Mouse (Mus musculus) MEL (cell line): ENCODE results near the gene Ankrd36. TPM values are rescaled to one million over a fixed set of nuclear protein-coding genes. Genes with fewer than 3 reads are reported as not detected.
A peak's percentile ranks its signal among the peaks of the same experiment; 100 is the strongest.

Experiments used
- DNase-seq: peaks from one replicate; pipeline ENCODE4 v3.0.0; 2011; ENCODE audit warnings: low read depth, low spot score
- H3K27ac ChIP-seq: 2 replicates; pipeline ENCODE4 v1.5.1; 2012; ENCODE audit warnings: low read depth, mild to moderate bottlenecking, control low read depth, low read length, moderate library complexity; ENCODE audit not compliant: control insufficient read depth
- H3K27me3 ChIP-seq, 2 experiments: fragments of 150-350 bp in 1 of 2; sonication (generic) in 1 of 2; 2 replicates each; pipeline ENCODE4 v1.6.1; 2012; ENCODE audit warnings: low read length in 2 of 2, mild to moderate bottlenecking in 2 of 2, improper control_type of control experiment in 1 of 2, moderate library complexity in 1 of 2; ENCODE audit not compliant: insufficient read depth in 2 of 2, control insufficient read depth in 1 of 2
- H3K36me3 ChIP-seq, 2 experiments: 2 replicates each; pipeline ENCODE4 v1.6.1; 2012 to 2014; ENCODE audit warnings: low read length in 2 of 2, improper control_type of control experiment in 1 of 2, inconsistent platforms in 1 of 2, mild to moderate bottlenecking in 1 of 2; ENCODE audit not compliant: insufficient read depth in 2 of 2, control insufficient read depth in 1 of 2
- H3K4me1 ChIP-seq, 2 experiments: fragments of 150-350 bp in 1 of 2; sonication (generic) in 1 of 2; 2 replicates each; pipeline ENCODE4 v1.6.1; 2012; ENCODE audit warnings: low read length in 2 of 2, improper control_type of control experiment in 1 of 2, mild to moderate bottlenecking in 1 of 2; ENCODE audit not compliant: insufficient read depth in 2 of 2, control insufficient read depth in 1 of 2
- H3K4me3 ChIP-seq, 2 experiments: fragments of 150-350 bp in 1 of 2; sonication (generic) in 1 of 2; 2 replicates each; pipeline ENCODE4 v1.5.1; 2012; ENCODE audit warnings: low read depth in 2 of 2, low read length in 2 of 2, mild to moderate bottlenecking in 2 of 2, moderate library complexity in 2 of 2, control low read depth in 1 of 2, improper control_type of control experiment in 1 of 2; ENCODE audit not compliant: control insufficient read depth in 1 of 2, insufficient read depth in 1 of 2
- H3K79me2 ChIP-seq: 2 replicates; pipeline ENCODE4 v1.6.1; 2012; ENCODE audit warnings: mild to moderate bottlenecking, low read length, moderate library complexity; ENCODE audit not compliant: control insufficient read depth, poor library complexity, insufficient read depth
- H3K9ac ChIP-seq: 2 replicates; pipeline ENCODE4 v1.6.1; 2012; ENCODE audit warnings: low read depth, mild to moderate bottlenecking, control low read depth, low read length, moderate library complexity; ENCODE audit not compliant: control insufficient read depth, poor library complexity, severe bottlenecking
- H3K9me3 ChIP-seq: fragments of 150-350 bp; sonication (generic); replicated peaks from 2 replicates; pipeline ENCODE4 v1.6.1; 2012; ENCODE audit warnings: mild to moderate bottlenecking, low read length, improper control_type of control experiment, moderate library complexity; ENCODE audit not compliant: insufficient read depth
- CHD1 ChIP-seq: IDR thresholded peaks from 2 replicates; pipeline ENCODE4 v1.6.1; 2012; ENCODE audit warnings: low read depth, mild to moderate bottlenecking, inconsistent platforms, low read length, improper control_type of control experiment
- CTCF ChIP-seq, 3 experiments: IDR thresholded peaks in 2 of 3; conservative IDR thresholded peaks in 1 of 3; 2 replicates each; pipeline ENCODE4 v1.5.1; 2011 to 2012; ENCODE audit warnings: low read length in 3 of 3, low read depth in 2 of 3, mild to moderate bottlenecking in 2 of 3, improper control_type of control experiment in 1 of 3, inconsistent platforms in 1 of 3, mixed read lengths in 1 of 3, moderate library complexity in 1 of 3; ENCODE audit not compliant: control insufficient read depth in 1 of 3, insufficient read depth in 1 of 3, poor library complexity in 1 of 3, severe bottlenecking in 1 of 3
- EP300 ChIP-seq, 2 experiments: IDR thresholded peaks; 2 replicates each; pipeline ENCODE4 v1.6.1; 2011; ENCODE audit warnings: improper control_type of control experiment in 2 of 2, low read length in 2 of 2, low read depth in 1 of 2, mild to moderate bottlenecking in 1 of 2
- HCFC1 ChIP-seq: IDR thresholded peaks from 2 replicates; pipeline ENCODE4 v1.6.1; 2012; ENCODE audit warnings: low read depth, mild to moderate bottlenecking, inconsistent platforms, low read length, improper control_type of control experiment, moderate library complexity
- KAT2A ChIP-seq: conservative IDR thresholded peaks from 2 replicates; pipeline ENCODE4 v1.6.1; 2012; ENCODE audit warnings: low read depth, low read length, improper control_type of control experiment, inconsistent platforms
- MAFK ChIP-seq: IDR thresholded peaks from 2 replicates; pipeline ENCODE4 v1.6.1; 2011; ENCODE audit warnings: low read depth, mild to moderate bottlenecking, low read length, improper control_type of control experiment, borderline replicate concordance
- MYB ChIP-seq: IDR thresholded peaks from 2 replicates; pipeline ENCODE4 v1.6.1; 2011; ENCODE audit warnings: mild to moderate bottlenecking, low read depth, low read length, improper control_type of control experiment
- MYC ChIP-seq: IDR thresholded peaks from 2 replicates; pipeline ENCODE4 v1.6.1; 2011; ENCODE audit warnings: low read depth, mild to moderate bottlenecking, low read length, improper control_type of control experiment, moderate library complexity
- POLR2AphosphoS2 ChIP-seq: IDR thresholded peaks from 2 replicates; pipeline ENCODE4 v1.6.1; 2011; ENCODE audit warnings: low read length, improper control_type of control experiment
- RAD21 ChIP-seq: IDR thresholded peaks from 2 replicates; pipeline ENCODE4 v1.6.1; 2011; ENCODE audit warnings: mild to moderate bottlenecking, low read depth, low read length, improper control_type of control experiment
- RCOR1 ChIP-seq: IDR thresholded peaks from 2 replicates; pipeline ENCODE4 v1.6.1; 2012; ENCODE audit warnings: low read depth, mild to moderate bottlenecking, inconsistent platforms, low read length, improper control_type of control experiment
- SMC3 ChIP-seq: IDR thresholded peaks from 2 replicates; pipeline ENCODE4 v1.6.1; 2011; ENCODE audit warnings: low read depth, low read length, improper control_type of control experiment
- TBP ChIP-seq: IDR thresholded peaks from 2 replicates; pipeline ENCODE4 v1.8.0; 2011; ENCODE audit warnings: low read depth, low read length, improper control_type of control experiment
- USF2 ChIP-seq, 2 experiments: IDR thresholded peaks; 2 replicates each; pipeline ENCODE4 v1.6.1; 2011 to 2012; ENCODE audit warnings: improper control_type of control experiment in 2 of 2, low read length in 2 of 2, borderline replicate concordance in 1 of 2, inconsistent platforms in 1 of 2, low read depth in 1 of 2, mild to moderate bottlenecking in 1 of 2; ENCODE audit not compliant: insufficient read depth in 1 of 2
- ZKSCAN1 ChIP-seq: IDR thresholded peaks from 2 replicates; pipeline ENCODE4 v1.6.1; 2012; ENCODE audit warnings: low read depth, mild to moderate bottlenecking, inconsistent platforms, low read length, improper control_type of control experiment, moderate library complexity
- ZMIZ1 ChIP-seq: IDR thresholded peaks from 2 replicates; pipeline ENCODE4 v1.6.1; 2012; ENCODE audit warnings: low read depth, mild to moderate bottlenecking, inconsistent platforms, low read length, improper control_type of control experiment, moderate library complexity
- ZNF384 ChIP-seq: IDR thresholded peaks from 2 replicates; pipeline ENCODE4 v1.6.1; 2012; ENCODE audit warnings: low read depth, mild to moderate bottlenecking, inconsistent platforms, low read length, improper control_type of control experiment
- polyA plus RNA-seq, 2 experiments: library from polyadenylated mRNA; stranded (reverse) in 1 of 2; unstranded in 1 of 2; fragments of >175 nt in 1 of 2; fragments of >200 nt in 1 of 2; gene quantifications; 2 replicates each; pipeline versions ENCODE4 v1.2.1 to v1.2.4; 2012; ENCODE audit warnings: low replicate concordance in 2 of 2, low read depth in 1 of 2; ENCODE audit not compliant: insufficient read length in 2 of 2, insufficient read depth in 1 of 2, missing spikeins in 1 of 2
- total RNA-seq: library from RNA; depleted of rRNA; stranded (reverse); fragments of 300-350 nt; gene quantifications from 2 replicates; pipeline ENCODE4 v1.2.3, GENCODE M21; 2012

Gene Ankrd36
- total and polyA plus RNA-seq, 3 experiments = 3.2 to 3.4 TPM; not detected in 1

- no peak for TF ChIP-seq ZKSCAN1
Observed at GRCm38 (mm10) chr11:5715179-5715578, 145.7 kb downstream of the Ankrd36 start (continued).

GRCm38 (mm10) chr11:5715630-5716105 is 146.2 kb downstream of the Ankrd36 start, which contains the start of gene Mrps24:
Mrps24 (minus strand) TSS chr11:5715680.
- no peaks in the 10 kb centered on the region for H3K9me3 ChIP-seq
- no peaks in the 10 kb centered on the region for H3K27me3 ChIP-seq
- no peak for TF ChIP-seq EP300 (IDR thresholded peaks at IDR 0.05; ENCODE audit: low read depth in 1 of 2, low read length in 2 of 2)
- no peak for TF ChIP-seq CTCF (IDR thresholded peaks at IDR 0.05 in 2 of 3, conservative IDR thresholded peaks at IDR 0.05 in 1 of 3; ENCODE audit: control insufficient read depth in 1 of 3, insufficient read depth in 1 of 3, low read depth in 2 of 3, low read length in 3 of 3, poor library complexity in 1 of 3, severe bottlenecking in 1 of 3)
- TF ChIP-seq CHD1 = no peak
- no peak for TF ChIP-seq MYB
- no peak for TF ChIP-seq HCFC1
- TF ChIP-seq RCOR1 = no peak
- TF ChIP-seq USF2 (IDR thresholded peaks at IDR 0.05; ENCODE audit: borderline replicate concordance in 1 of 2, insufficient read depth in 1 of 2, low read depth in 1 of 2, low read length in 2 of 2) = no peak
- no peak for TF ChIP-seq KAT2A
- TF ChIP-seq RAD21 = no peak
- no peak for TF ChIP-seq MYC
- TF ChIP-seq TBP = no peak
- TF ChIP-seq MAFK = no peak
- no peak for TF ChIP-seq ZMIZ1
- no peak for TF ChIP-seq POLR2AphosphoS2
- TF ChIP-seq, all 39 proteins: peak for 0
- Histone ChIP-seq H3K4me1 (no peaks in the 10 kb centered on the region), H3K4me3 (no peak within 1 kb of the TSS), H3K9ac (no peak within 1 kb of the TSS), H3K27ac (no peak within 1 kb of the TSS), H3K36me3 (peaks cover 0 to 6% of the 10 kb centered on the region in 2 experiments; a peak in 2 of 4 replicates), H3K79me2 (no peaks in the 10 kb centered on the region)
- DNase-seq = no peak

- no peaks in the 10 kb centered on the region for H3K4me1 ChIP-seq
- no peak overlapping the region for H3K4me3 ChIP-seq
- peaks cover 0 to 7% of the 10 kb centered on the region in 2 experiments; a peak in 2 of 4 replicates for H3K36me3 ChIP-seq
- H3K79me2 ChIP-seq = no peaks in the 10 kb centered on the region
- H3K27me3 ChIP-seq = no peaks in the 10 kb centered on the region
- TF ChIP-seq SMC3 = 0 out of 2 replicates have a peak, but pooled peaks have one; percentile 14
- TF ChIP-seq ZNF384 = no peak
- peak in 1 of 3 experiments; percentile 8; a peak in 1 of 6 replicates for TF ChIP-seq CTCF (IDR thresholded peaks at IDR 0.05 in 2 of 3, conservative IDR thresholded peaks at IDR 0.05 in 1 of 3; ENCODE audit: control insufficient read depth in 1 of 3, insufficient read depth in 1 of 3, low read depth in 2 of 3, low read length in 3 of 3, poor library complexity in 1 of 3, severe bottlenecking in 1 of 3)
- H3K9ac ChIP-seq = no peak overlapping the region
- no peaks in the 10 kb centered on the region for H3K9me3 ChIP-seq
- H3K27ac ChIP-seq = no peak overlapping the region
- no peak for DNase-seq
Observed at GRCm38 (mm10) chr11:5716246-5716645, 146.8 kb downstream of the Ankrd36 start.
